Mouse (Mus musculus): Measurements from ENCODE around the gene Tmem38b.

Gene Tmem38b

GRCm38 (mm10) chr4:53853333-53853732 lies 27.5 kb downstream of the Tmem38b start:
- CTCF ChIA-PET, result interaction anchor here in 1 of 4 experiments (1.4 kb wide), 2 partner anchors 8 to 31 kb away, joined by 3 to 5 read pairs; no protein-coding TSS in a partner anchor
- POLR2A ChIA-PET, result interaction anchor here in 3 of 4 experiments (0.6 to 2.7 kb wide), 8 partner anchors 11 to 79 kb away, joined by 3 to 21 read pairs (median 4); no protein-coding TSS in a partner anchor

- POLR2A ChIA-PET, result interaction anchor here in 1 of 4 experiments (1.1 kb wide), 1 partner anchor 25 kb away, joined by 3 read pairs; no protein-coding TSS in a partner anchor
Observed at GRCm38 (mm10) chr4:53859944-53860343, 34.1 kb downstream of the Tmem38b start.

GRCm38 (mm10) chr4:53862101-53862500 lies 36.3 kb downstream of the Tmem38b start:
- POLR2A ChIA-PET, result no interaction called here

More at GRCm38 (mm10) chr4:53859944-53860343, 34.1 kb downstream of the Tmem38b start:
- CTCF ChIA-PET, result no interaction called here

GRCm38 (mm10) chr4:53864098-53864820 lies 38.4 kb downstream of the Tmem38b start:
- ChIA-PET POLR2A (interaction anchor here (0.7 to 3.1 kb wide), 24 partner anchors 10 to 1490 kb away, joined by 3 to 21 read pairs (median 4); partner anchors contain the start of gene Tal2 (in 1 of the 4)), CTCF (interaction anchor here in 2 of 4 experiments (0.8 to 1.7 kb wide), 3 partner anchors 20 to 67 kb away, joined by 3 to 6 read pairs (median 3); no protein-coding TSS in a partner anchor)

More at GRCm38 (mm10) chr4:53862101-53862500, 36.3 kb downstream of the Tmem38b start:
- CTCF ChIA-PET, result no interaction called here

GRCm38 (mm10) chr4:53866459-53866858 lies 40.6 kb downstream of the Tmem38b start:
- POLR2A ChIA-PET, result interaction anchor here in 2 of 4 experiments (0.7 to 2.9 kb wide), 3 partner anchors 12 to 13 kb away, joined by 3 to 11 read pairs (median 4); no protein-coding TSS in a partner anchor

GRCm38 (mm10) chr4:53878542-53879417 lies 52.9 kb downstream of the Tmem38b start:
- POLR2A ChIA-PET, result interaction anchor here in 2 of 4 experiments (1.1 to 1.6 kb wide), 3 partner anchors 10 to 14 kb away, joined by 4 to 11 read pairs (median 6); no protein-coding TSS in a partner anchor
- CTCF ChIA-PET, result no interaction called here

More at GRCm38 (mm10) chr4:53866459-53866858, 40.6 kb downstream of the Tmem38b start:
- CTCF ChIA-PET, result interaction anchor here in 1 of 4 experiments (0.5 kb wide), 1 partner anchor 18 kb away, joined by 3 read pairs; no protein-coding TSS in a partner anchor

GRCm38 (mm10) chr4:53882921-53883682 lies 57.3 kb downstream of the Tmem38b start:
- ChIA-PET POLR2A (interaction anchor here in 3 of 4 experiments (0.6 to 2.2 kb wide), 5 partner anchors 15 to 94 kb away, joined by 3 to 8 read pairs (median 4); no protein-coding TSS in a partner anchor), CTCF (interaction anchor here in 3 of 4 experiments (0.9 to 2.6 kb wide), 7 partner anchors 18 to 104 kb away, joined by 3 to 40 read pairs (median 4); partner anchors contain the start of gene Tal2 (in 1 of the 3))

- ChIA-PET POLR2A (interaction anchor here (0.7 to 1.6 kb wide), 7 partner anchors 20 to 313 kb away, joined by 3 to 5 read pairs (median 3); no protein-coding TSS in a partner anchor), CTCF (interaction anchor here (0.5 to 2.6 kb wide), 51 partner anchors 9 to 1497 kb away, joined by 3 to 40 read pairs (median 3); no protein-coding TSS in a partner anchor)
Observed at GRCm38 (mm10) chr4:53884351-53885245, 58.8 kb downstream of the Tmem38b start.

GRCm38 (mm10) chr4:53886342-53887088 lies 60.7 kb downstream of the Tmem38b start:
- ChIA-PET POLR2A (interaction anchor here in 1 of 4 experiments (0.5 kb wide), 1 partner anchor 68 kb away, joined by 6 read pairs; no protein-coding TSS in a partner anchor), CTCF (interaction anchor here in 2 of 4 experiments (0.6 to 1.6 kb wide), 3 partner anchors 32 to 1288 kb away, joined by 3 read pairs; no protein-coding TSS in a partner anchor)

- ChIA-PET CTCF (no interaction called here), POLR2A (no interaction called here)
Observed at GRCm38 (mm10) chr4:53895335-53895734, 69.5 kb downstream of the Tmem38b start.

GRCm38 (mm10) chr4:53896150-53896833 lies 70.4 kb downstream of the Tmem38b start:
- ChIA-PET CTCF (no interaction called here), POLR2A (interaction anchor here in 2 of 4 experiments (0.6 kb wide), 2 partner anchors 97 to 573 kb away, joined by 3 to 4 read pairs; no protein-coding TSS in a partner anchor)

GRCm38 (mm10) chr4:53900386-53900971 lies 74.6 kb downstream of the Tmem38b start:
- ChIA-PET POLR2A (interaction anchor here in 1 of 4 experiments (1.1 to 1.4 kb wide), 2 partner anchors 13 to 36 kb away, joined by 3 read pairs; no protein-coding TSS in a partner anchor), CTCF (interaction anchor here in 1 of 4 experiments (0.9 kb wide), 1 partner anchor 16 kb away, joined by 3 read pairs; no protein-coding TSS in a partner anchor)

GRCm38 (mm10) chr4:53904335-53904734 lies 78.5 kb downstream of the Tmem38b start:
- ChIA-PET POLR2A (no interaction called here), CTCF (interaction anchor here (0.6 to 1.2 kb wide), 4 partner anchors 15 to 222 kb away, joined by 3 to 4 read pairs (median 3); no protein-coding TSS in a partner anchor)

- CTCF ChIA-PET, result interaction anchor here in 2 of 4 experiments (0.7 to 1.7 kb wide), 2 partner anchors 8 to 26 kb away, joined by 3 read pairs; no protein-coding TSS in a partner anchor
- POLR2A ChIA-PET, result no interaction called here
Observed at GRCm38 (mm10) chr4:53905537-53905936, 79.7 kb downstream of the Tmem38b start.

GRCm38 (mm10) chr4:53907071-53907470 lies 81.2 kb downstream of the Tmem38b start:
- CTCF ChIA-PET, result interaction anchor here in 2 of 4 experiments (0.7 to 0.8 kb wide), 2 partner anchors 12 to 23 kb away, joined by 3 read pairs; no protein-coding TSS in a partner anchor
- POLR2A ChIA-PET, result interaction anchor here in 1 of 4 experiments (0.7 to 1.3 kb wide), 2 partner anchors 9 to 54 kb away, joined by 3 to 5 read pairs; no protein-coding TSS in a partner anchor
